Mouse (Mus musculus): ENCODE results near the gene Tsnax. TPM values are rescaled to one million over a fixed set of nuclear protein-coding genes. Genes with fewer than 3 reads are reported as not detected.

Gene Tsnax
- polyA plus RNA-seq, 1 experiment from 2014 or later, result 128 TPM

GRCm38 (mm10) chr8:125069733-125070132 lies 56.9 kb downstream of the Tsnax start:
- 65% methylated on average over 6 of the region's 6 CpGs for WGBS

GRCm38 (mm10) chr8:125074141-125074540 lies 61.3 kb downstream of the Tsnax start:
- Histone ChIP-seq H3K4me2 (no peak overlapping the region), H3K4me3 (no peak overlapping the region), H3K4me1 (peaks cover 8% of the 10 kb centered on the region), H3K36me3 (ENCODE audit: poor library complexity, severe bottlenecking) (no peaks in the 10 kb centered on the region), H3K27ac (no peak overlapping the region), H3K9ac (no peak overlapping the region), H3K27me3 (no peaks in the 10 kb centered on the region), H3K9me3 (replicated peaks) (no peaks in the 10 kb centered on the region)
- ATAC-seq, result no peak
- WGBS, result 94% methylated on average over 10 of the region's 10 CpGs

More at GRCm38 (mm10) chr8:125069733-125070132, 56.9 kb downstream of the Tsnax start:
- no peak overlapping the region for H3K4me2 ChIP-seq
- peaks cover 3% of the 10 kb centered on the region; the same call in 1 of the 2 replicates for H3K4me1 ChIP-seq
- H3K9me3 ChIP-seq (replicated peaks), result no peaks in the 10 kb centered on the region
- H3K9ac ChIP-seq, result no peak overlapping the region
- H3K4me3 ChIP-seq, result no peak overlapping the region
- H3K27ac ChIP-seq, result no peak overlapping the region; the same call in 1 of the 2 replicates
- no peaks in the 10 kb centered on the region for H3K27me3 ChIP-seq
- no peak for ATAC-seq
- no peaks in the 10 kb centered on the region for H3K36me3 ChIP-seq (ENCODE audit: poor library complexity, severe bottlenecking)

GRCm38 (mm10) chr8:125074581-125074980 lies 61.8 kb downstream of the Tsnax start:
- H3K4me2 ChIP-seq, result no peak overlapping the region
- H3K27me3 ChIP-seq, result no peaks in the 10 kb centered on the region
- no peak for ATAC-seq
- no peaks in the 10 kb centered on the region for H3K9me3 ChIP-seq (replicated peaks)
- H3K27ac ChIP-seq, result no peak overlapping the region
- H3K36me3 ChIP-seq (ENCODE audit: poor library complexity, severe bottlenecking), result no peaks in the 10 kb centered on the region
- no peak overlapping the region for H3K4me3 ChIP-seq
- 97% methylated on average over 2 of the region's 2 CpGs for WGBS
- H3K9ac ChIP-seq, result no peak overlapping the region
- H3K4me1 ChIP-seq, result peaks cover 12% of the 10 kb centered on the region

- Histone ChIP-seq H3K27me3 (no peaks in the 10 kb centered on the region), H3K9me3 (replicated peaks) (no peaks in the 10 kb centered on the region), H3K4me2 (no peak overlapping the region), H3K36me3 (ENCODE audit: poor library complexity, severe bottlenecking) (no peaks in the 10 kb centered on the region), H3K9ac (no peak overlapping the region), H3K27ac (no peak overlapping the region), H3K4me1 (peaks cover 14% of the 10 kb centered on the region), H3K4me3 (no peak overlapping the region)
- WGBS, result 74% methylated on average over 4 of the region's 4 CpGs
- ATAC-seq, result no peak
Measured at GRCm38 (mm10) chr8:125075389-125075788, 62.6 kb downstream of the Tsnax start.

GRCm38 (mm10) chr8:125077326-125077725 lies 64.5 kb downstream of the Tsnax start:
- 61% methylated on average over 8 of the region's 8 CpGs for WGBS
- Histone ChIP-seq H3K36me3 (ENCODE audit: poor library complexity, severe bottlenecking) (no peaks in the 10 kb centered on the region), H3K9ac (no peak overlapping the region), H3K4me2 (no peak overlapping the region), H3K4me1 (peaks cover 23% of the 10 kb centered on the region), H3K27me3 (no peaks in the 10 kb centered on the region), H3K27ac (no peak overlapping the region), H3K4me3 (no peak overlapping the region), H3K9me3 (replicated peaks) (no peaks in the 10 kb centered on the region)
- no peak for ATAC-seq

- no peak overlapping the region for H3K4me3 ChIP-seq
- 52% methylated on average over 9 of the region's 9 CpGs for WGBS
- H3K27ac ChIP-seq, result peak overlapping the region; percentile 59
- peak; percentile 75 for ATAC-seq
- peaks cover 23% of the 10 kb centered on the region for H3K4me1 ChIP-seq
- H3K36me3 ChIP-seq (ENCODE audit: poor library complexity, severe bottlenecking), result no peaks in the 10 kb centered on the region
- H3K9ac ChIP-seq, result no peak overlapping the region
- H3K9me3 ChIP-seq (replicated peaks), result no peaks in the 10 kb centered on the region
- H3K4me2 ChIP-seq, result no peak overlapping the region
- no peaks in the 10 kb centered on the region for H3K27me3 ChIP-seq
Measured at GRCm38 (mm10) chr8:125078771-125079384, 66.1 kb downstream of the Tsnax start.

GRCm38 (mm10) chr8:125080388-125081344 lies 67.9 kb downstream of the Tsnax start:
- ATAC-seq, result peak; percentile 70
- peaks cover 23% of the 10 kb centered on the region for H3K4me1 ChIP-seq
- no peak overlapping the region for H3K4me3 ChIP-seq
- H3K27me3 ChIP-seq, result no peaks in the 10 kb centered on the region
- no peaks in the 10 kb centered on the region for H3K9me3 ChIP-seq (replicated peaks)
- no peak overlapping the region for H3K9ac ChIP-seq
- WGBS, result 63% methylated on average over 19 of the region's 19 CpGs
- H3K4me2 ChIP-seq, result no peak overlapping the region
- peak overlapping the region; percentile 68 for H3K27ac ChIP-seq
- H3K36me3 ChIP-seq (ENCODE audit: poor library complexity, severe bottlenecking), result no peaks in the 10 kb centered on the region

GRCm38 (mm10) chr8:125083746-125084145 lies 70.9 kb downstream of the Tsnax start:
- Histone ChIP-seq H3K27ac (peak overlapping the region; percentile 19; the same call in 1 of the 2 replicates), H3K9me3 (replicated peaks) (no peaks in the 10 kb centered on the region), H3K4me2 (no peak overlapping the region), H3K36me3 (ENCODE audit: poor library complexity, severe bottlenecking) (no peaks in the 10 kb centered on the region), H3K9ac (no peak overlapping the region), H3K4me3 (no peak overlapping the region), H3K27me3 (no peaks in the 10 kb centered on the region), H3K4me1 (peaks cover 17% of the 10 kb centered on the region; the same call in 1 of the 2 replicates)
- 86% methylated on average over 4 of the region's 4 CpGs for WGBS
- no peak for ATAC-seq

Small RNA genes lying within 50 kb of the gene (microRNA-seq; reads per million reads assigned to microRNA genes)
- not detected for gene Gm22197

Other genes starting within 250 kb of the Tsnax start
- 9.4 and 9.8 TPM in 2 replicates for gene Trim67, start 219.9 kb upstream of the Tsnax start, polyA plus RNA-seq (2015; fragmentation: Nextera tagmentation; extraction: Ambion mirVana)
- 100 and 110 TPM in 2 replicates for gene Gnpat, start 150.0 kb upstream of the Tsnax start, polyA plus RNA-seq (2015; fragmentation: Nextera tagmentation; extraction: Ambion mirVana)
- 48.0 and 48.3 TPM in 2 replicates for gene 2810004N23Rik, start 149.9 kb upstream of the Tsnax start, polyA plus RNA-seq (2015; fragmentation: Nextera tagmentation; extraction: Ambion mirVana)
- gene Exoc8, start 115.3 kb upstream of the Tsnax start, polyA plus RNA-seq (2015; fragmentation: Nextera tagmentation; extraction: Ambion mirVana), result 10.3 and 11.1 TPM in 2 replicates
- gene Sprtn, start 115.1 kb upstream of the Tsnax start, polyA plus RNA-seq (2015; fragmentation: Nextera tagmentation; extraction: Ambion mirVana), result 9.6 and 9.8 TPM in 2 replicates
- 18.0 and 18.7 TPM in 2 replicates for gene Egln1, start 63.7 kb upstream of the Tsnax start, polyA plus RNA-seq (2015; fragmentation: Nextera tagmentation; extraction: Ambion mirVana)
- gene Disc1, start 41.2 kb downstream of the Tsnax start, polyA plus RNA-seq (2015; fragmentation: Nextera tagmentation; extraction: Ambion mirVana), result 0.78 and 0.80 TPM in 2 replicates